Mouse (Mus musculus) hindbrain, embryonic 16.5 days (tissue): ENCODE measurements around the gene Myh9. TPM values are rescaled to one million over a fixed set of nuclear protein-coding genes. Genes with fewer than 3 reads are reported as not detected.
A peak's percentile ranks its signal among the peaks of the same experiment; 100 is the strongest.

ENCODE experiments used
- ATAC-seq: fragments of 200-750 bp; cut with Nextera tagmentation; 2 replicates; pipeline ENCODE4 v1.8.0; 2017; ENCODE audit warnings: moderate TSS enrichment, moderate library complexity
- H3K27ac ChIP-seq: fragments of 300-500 bp; sonication (generic); 2 replicates; pipeline ENCODE4 v1.5.1; 2014; ENCODE audit warnings: low read depth, mild to moderate bottlenecking, control low read depth, low read length, moderate library complexity
- H3K27me3 ChIP-seq: fragments of 300-500 bp; sonication (generic); replicated peaks from 2 replicates; pipeline ENCODE4 v1.6.1; 2014; ENCODE audit warnings: low read length; ENCODE audit not compliant: control insufficient read depth, insufficient read depth
- H3K36me3 ChIP-seq: fragments of 300-500 bp; sonication (generic); 2 replicates; pipeline ENCODE4 v1.6.1; 2014; ENCODE audit warnings: mild to moderate bottlenecking, low read length, moderate library complexity, mixed read lengths; ENCODE audit not compliant: control insufficient read depth, insufficient read depth
- H3K4me1 ChIP-seq: fragments of 300-500 bp; sonication (generic); 2 replicates; pipeline ENCODE4 v1.6.1; 2014; ENCODE audit warnings: low read depth, low read length; ENCODE audit not compliant: control insufficient read depth, insufficient read depth
- H3K4me2 ChIP-seq: fragments of 300-500 bp; sonication (generic); 2 replicates; pipeline ENCODE4 v1.6.1; 2014; ENCODE audit warnings: mild to moderate bottlenecking, low read length, control low read depth, moderate library complexity
- H3K4me3 ChIP-seq: fragments of 300-500 bp; sonication (generic); 2 replicates; pipeline ENCODE4 v1.5.1; 2014; ENCODE audit warnings: mild to moderate bottlenecking, low read length, control low read depth, moderate library complexity
- H3K9ac ChIP-seq: fragments of 300-500 bp; sonication (generic); 2 replicates; pipeline ENCODE4 v1.6.1; 2014; ENCODE audit warnings: low read depth, mild to moderate bottlenecking, control low read depth, low read length, moderate library complexity
- H3K9me3 ChIP-seq: fragments of 300-500 bp; sonication (generic); 2 replicates; pipeline ENCODE4 v1.6.1; 2014; ENCODE audit warnings: mild to moderate bottlenecking, low read length, moderate library complexity; ENCODE audit not compliant: control insufficient read depth
- WGBS: fragments of 180-500 bp; shearing (Covaris S2); extraction: QIAGEN DNeasy Blood & Tissue Kit; methylation state at CpG from one replicate; pipeline ENCODE4 v1.1.7; 2014; 5-methylcytosine and 5-hydroxymethylcytosine counted together
- polyA plus RNA-seq: library from polyadenylated mRNA; unstranded; fragments of >200 nt; fragmentation: Nextera tagmentation; extraction: Ambion mirVana; gene quantifications from 2 replicates; pipeline ENCODE4 v1.2.1, GENCODE M21; 2015

Myh9 gene
- polyA plus RNA-seq, 1 experiment from 2014 or later, result 8.4 TPM

- no peak for ATAC-seq
- Histone ChIP-seq H3K4me2 (no peak overlapping the region), H3K9ac (no peak overlapping the region), H3K36me3 (peaks cover 40% of the 10 kb centered on the region), H3K4me1 (no peaks in the 10 kb centered on the region), H3K9me3 (no peaks in the 10 kb centered on the region), H3K4me3 (no peak overlapping the region), H3K27me3 (no peaks in the 10 kb centered on the region), H3K27ac (no peak overlapping the region)
- 84% methylated on average over 11 of the region's 11 CpGs for WGBS
These were observed 59.4 kb downstream of the Myh9 start for GRCm38 (mm10) chr15:77782449-77783014.

GRCm38 (mm10) chr15:77775186-77775963 is 66.6 kb downstream of the Myh9 start:
- H3K9ac ChIP-seq, result no peak overlapping the region
- 72% methylated on average over 20 of the region's 20 CpGs for WGBS
- ATAC-seq, result peak; percentile 56
- H3K4me3 ChIP-seq, result no peak overlapping the region
- no peak overlapping the region for H3K4me2 ChIP-seq
- H3K9me3 ChIP-seq, result no peaks in the 10 kb centered on the region
- no peak overlapping the region for H3K27ac ChIP-seq
- H3K4me1 ChIP-seq, result no peaks in the 10 kb centered on the region
- peaks cover 34% of the 10 kb centered on the region for H3K36me3 ChIP-seq
- no peaks in the 10 kb centered on the region for H3K27me3 ChIP-seq

GRCm38 (mm10) chr15:77774303-77774702 is 67.7 kb downstream of the Myh9 start:
- ATAC-seq, result no peak
- Histone ChIP-seq H3K36me3 (peaks cover 39% of the 10 kb centered on the region), H3K4me1 (no peaks in the 10 kb centered on the region), H3K27ac (no peak overlapping the region), H3K4me3 (no peak overlapping the region), H3K4me2 (no peak overlapping the region), H3K27me3 (no peaks in the 10 kb centered on the region), H3K9ac (no peak overlapping the region), H3K9me3 (no peaks in the 10 kb centered on the region)
- WGBS, result 96% methylated on average over 10 of the region's 10 CpGs

GRCm38 (mm10) chr15:77773099-77773915 is 68.7 kb downstream of the Myh9 start:
- Histone ChIP-seq H3K27ac (no peak overlapping the region), H3K4me1 (no peaks in the 10 kb centered on the region), H3K4me3 (no peak overlapping the region), H3K9me3 (no peaks in the 10 kb centered on the region), H3K9ac (no peak overlapping the region), H3K27me3 (no peaks in the 10 kb centered on the region), H3K4me2 (no peak overlapping the region), H3K36me3 (peaks cover 46% of the 10 kb centered on the region)
- ATAC-seq, result no peak
- 93% methylated on average over 19 of the region's 19 CpGs for WGBS

- Histone ChIP-seq H3K27ac (no peak overlapping the region), H3K36me3 (peaks cover 53% of the 10 kb centered on the region), H3K4me1 (no peaks in the 10 kb centered on the region), H3K9ac (no peak overlapping the region), H3K27me3 (no peaks in the 10 kb centered on the region), H3K4me3 (no peak overlapping the region), H3K4me2 (no peak overlapping the region), H3K9me3 (no peaks in the 10 kb centered on the region)
- WGBS, result 94% methylated on average over 9 of the region's 9 CpGs
- ATAC-seq, result no peak
These were observed 71.0 kb downstream of the Myh9 start for GRCm38 (mm10) chr15:77770942-77771341.

GRCm38 (mm10) chr15:77770341-77770740 is 71.6 kb downstream of the Myh9 start:
- no peak overlapping the region for H3K4me2 ChIP-seq
- WGBS, result 97% methylated on average over 5 of the region's 5 CpGs
- H3K27me3 ChIP-seq, result no peaks in the 10 kb centered on the region
- H3K4me3 ChIP-seq, result no peak overlapping the region
- ATAC-seq, result no peak
- H3K9ac ChIP-seq, result no peak overlapping the region
- H3K9me3 ChIP-seq, result no peaks in the 10 kb centered on the region
- no peak overlapping the region for H3K27ac ChIP-seq
- no peaks in the 10 kb centered on the region for H3K4me1 ChIP-seq
- peaks cover 53% of the 10 kb centered on the region for H3K36me3 ChIP-seq

- Histone ChIP-seq H3K36me3 (peaks cover 45% of the 10 kb centered on the region), H3K27me3 (no peaks in the 10 kb centered on the region), H3K9me3 (no peaks in the 10 kb centered on the region), H3K4me2 (no peak overlapping the region), H3K4me1 (no peaks in the 10 kb centered on the region), H3K27ac (no peak overlapping the region), H3K9ac (no peak overlapping the region), H3K4me3 (no peak overlapping the region)
- ATAC-seq, result no peak
- WGBS, result 92% methylated on average over 11 of the region's 11 CpGs
These were observed 75.0 kb downstream of the Myh9 start for GRCm38 (mm10) chr15:77766981-77767380.

GRCm38 (mm10) chr15:77765484-77766093 is 76.4 kb downstream of the Myh9 start:
- 89% methylated on average over 16 of the region's 16 CpGs for WGBS
- no peaks in the 10 kb centered on the region for H3K9me3 ChIP-seq
- no peak overlapping the region for H3K27ac ChIP-seq
- ATAC-seq, result no peak
- H3K4me3 ChIP-seq, result no peak overlapping the region
- peaks cover 43% of the 10 kb centered on the region for H3K36me3 ChIP-seq
- no peaks in the 10 kb centered on the region for H3K27me3 ChIP-seq
- no peak overlapping the region for H3K9ac ChIP-seq
- H3K4me2 ChIP-seq, result no peak overlapping the region
- H3K4me1 ChIP-seq, result no peaks in the 10 kb centered on the region
